Mouse (Mus musculus) E14TG2a.4 (cell line): ENCODE measurements around the gene Cux1.

Experiments used
- H3K27me3 ChIP-seq: 2 replicates; pipeline ENCODE4 v1.6.1; 2014; ENCODE audit warnings: low read length, control low read depth; ENCODE audit not compliant: insufficient read depth
- H3K36me3 ChIP-seq: 2 replicates; pipeline ENCODE4 v1.6.1; 2014; ENCODE audit warnings: low read length, control low read depth; ENCODE audit not compliant: insufficient read depth
- H3K4me1 ChIP-seq: replicated peaks from 2 replicates; pipeline ENCODE4 v1.6.1; 2014; ENCODE audit warnings: low read depth, low read length, control low read depth
- H3K4me3 ChIP-seq: replicated peaks from 2 replicates; pipeline ENCODE4 v1.5.1; 2014; ENCODE audit warnings: mild to moderate bottlenecking, low read length
- H3K9me3 ChIP-seq: 2 replicates; pipeline ENCODE4 v1.6.1; 2014; ENCODE audit warnings: low read length, control low read depth
- CTCF ChIP-seq: conservative IDR thresholded peaks from 2 replicates; pipeline ENCODE4 v1.5.1; 2014; ENCODE audit warnings: low read length
- NANOG ChIP-seq: IDR thresholded peaks from 2 replicates; pipeline ENCODE4 v1.6.1; 2014; ENCODE audit warnings: borderline replicate concordance, low read length, mixed read lengths
- POU5F1 ChIP-seq: IDR thresholded peaks from 2 replicates; pipeline ENCODE4 v1.6.1; 2014; ENCODE audit warnings: low read length, borderline replicate concordance

The Cux1 gene

DNA sequence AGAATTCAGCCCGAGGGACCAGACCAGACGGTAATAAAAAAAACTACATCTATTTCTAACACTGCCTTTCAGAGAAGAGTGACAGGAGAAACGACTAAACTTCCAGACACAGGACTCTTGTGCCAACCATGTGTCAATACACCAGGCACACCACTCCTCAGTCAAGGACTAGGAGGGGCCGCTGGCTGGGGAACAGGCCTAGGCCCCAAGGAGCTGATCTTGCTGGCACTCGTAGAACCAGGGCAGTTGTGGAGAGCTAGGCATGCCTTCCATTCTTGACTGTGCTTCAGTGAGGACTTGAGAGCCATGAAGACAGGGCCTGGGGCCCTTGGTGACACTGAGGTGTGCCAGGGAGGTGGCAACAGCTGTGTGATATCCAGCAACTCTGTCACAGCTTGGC lies 121.3 kb downstream of the Cux1 start:
- no peak for TF ChIP-seq POU5F1
- no peak for TF ChIP-seq CTCF
- TF ChIP-seq NANOG: no peak
- H3K27me3 ChIP-seq: no peaks in the 10 kb centered on the region
- H3K9me3 ChIP-seq: no peaks in the 10 kb centered on the region
- H3K4me3 ChIP-seq: no peak overlapping the region
- H3K36me3 ChIP-seq: peaks cover 11% of the 10 kb centered on the region; the same call in 1 of the 2 replicates
- peaks cover 9% of the 10 kb centered on the region; the same call in 1 of the 2 replicates for H3K4me1 ChIP-seq

DNA sequence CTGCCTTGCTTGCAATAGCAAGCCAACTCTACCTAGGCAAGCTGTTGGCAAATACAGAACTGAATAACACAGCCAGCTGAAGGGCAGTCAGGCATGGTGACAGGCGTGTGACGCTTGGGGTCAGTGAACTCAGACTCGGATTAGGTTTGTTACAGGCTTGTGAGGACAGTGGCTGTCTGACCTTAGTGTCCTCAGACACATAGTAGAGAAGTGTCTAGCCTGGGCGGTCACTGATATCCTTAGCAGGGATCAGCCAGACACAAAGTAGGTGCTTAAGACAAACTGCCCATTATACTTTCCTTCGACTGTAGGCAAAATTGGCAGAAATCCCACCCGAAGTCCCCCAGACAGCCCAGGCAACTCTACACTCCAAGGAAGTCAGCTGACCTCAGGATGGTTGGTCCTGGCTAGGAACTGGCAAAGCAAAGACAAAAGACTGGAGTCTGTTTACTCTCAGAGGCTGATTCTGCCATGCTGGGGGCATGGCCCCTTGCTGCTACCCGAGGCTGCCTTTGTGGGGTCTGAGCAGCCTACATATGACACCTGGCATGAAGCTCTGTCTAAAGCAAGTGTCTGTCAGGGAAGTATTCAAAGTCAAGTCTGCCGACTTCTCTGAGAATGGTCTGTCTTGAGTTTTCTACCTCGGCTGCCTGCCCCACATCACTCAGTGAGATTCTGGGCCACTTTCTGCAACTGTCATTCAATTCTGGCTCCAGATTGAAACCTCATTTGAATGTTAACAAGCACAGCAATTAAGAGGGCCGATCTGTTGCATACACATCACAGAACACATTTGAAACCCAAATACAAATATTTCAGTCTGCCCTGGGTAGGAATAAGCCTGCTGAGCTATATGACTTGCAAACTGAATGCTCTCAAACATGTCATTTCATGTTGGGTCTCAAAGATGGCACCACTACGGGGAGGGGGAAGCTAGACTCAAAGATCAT lies 124.8 kb downstream of the Cux1 start:
- peaks cover 9% of the 10 kb centered on the region; the same call in 1 of the 2 replicates for H3K4me1 ChIP-seq
- no peak overlapping the region for H3K4me3 ChIP-seq
- H3K27me3 ChIP-seq: no peaks in the 10 kb centered on the region
- no peaks in the 10 kb centered on the region for H3K9me3 ChIP-seq
- TF ChIP-seq CTCF (no peak), NANOG (no peak), POU5F1 (no peak)
- H3K36me3 ChIP-seq: peaks cover 8% of the 10 kb centered on the region; the same call in 1 of the 2 replicates

DNA sequence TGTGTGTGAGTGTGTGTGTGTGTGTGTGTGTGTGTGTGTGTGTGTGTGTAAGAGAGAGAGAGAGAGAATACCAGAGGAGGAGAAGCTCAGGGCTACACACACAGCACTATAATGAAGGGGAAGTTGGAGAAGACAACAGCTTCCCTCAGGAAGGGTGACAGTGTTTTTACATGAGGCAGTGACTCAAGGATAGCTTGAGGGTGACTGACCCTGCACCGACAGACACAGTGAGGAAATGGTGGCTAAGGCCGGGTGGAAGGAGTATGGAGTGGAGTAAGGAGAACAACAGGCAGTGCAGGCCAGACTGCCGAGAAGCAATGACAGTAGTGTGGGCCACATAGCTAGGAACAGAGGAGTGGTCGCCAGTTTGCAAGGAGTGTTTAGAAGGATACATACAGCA lies 137.6 kb downstream of the Cux1 start:
- Histone ChIP-seq H3K9me3 (no peaks in the 10 kb centered on the region), H3K4me3 (no peak overlapping the region), H3K27me3 (no peaks in the 10 kb centered on the region), H3K36me3 (no peaks in the 10 kb centered on the region), H3K4me1 (0 out of 2 replicates have a peak, but pooled peaks cover 3% of the 10 kb centered on the region)
- TF ChIP-seq CTCF (no peak), POU5F1 (no peak), NANOG (no peak)

DNA sequence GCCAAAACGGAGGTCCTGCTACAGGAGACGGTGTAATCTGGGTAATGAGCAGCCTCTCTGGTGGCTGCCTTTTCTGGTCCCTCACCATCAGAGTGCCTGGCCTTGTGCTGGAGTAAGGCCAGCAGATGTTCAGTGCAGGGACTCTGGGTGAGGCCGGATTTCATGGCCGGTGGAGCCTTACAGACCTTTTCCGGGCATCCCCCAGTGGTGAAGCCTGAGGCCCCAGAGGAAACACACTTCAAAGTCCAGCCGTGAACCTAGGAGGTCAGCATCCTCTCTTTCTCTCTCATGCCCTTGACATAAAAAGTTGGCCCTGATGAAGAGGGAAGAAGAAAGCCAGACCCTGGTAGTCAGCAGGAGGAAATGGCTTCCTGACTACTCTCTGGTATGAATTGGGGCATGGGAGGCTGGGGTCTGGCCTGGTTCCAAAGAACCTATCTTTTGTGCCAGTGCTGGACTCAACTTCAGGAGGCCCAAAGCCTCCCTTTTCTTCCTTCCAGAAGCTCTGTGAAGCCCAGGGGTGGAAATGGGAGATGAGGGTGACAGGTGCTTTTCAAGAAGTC lies 138.7 kb downstream of the Cux1 start:
- no peaks in the 10 kb centered on the region; the same call in 1 of the 2 replicates for H3K36me3 ChIP-seq
- TF ChIP-seq CTCF (no peak), POU5F1 (no peak), NANOG (no peak)
- H3K4me3 ChIP-seq: no peak overlapping the region
- no peaks in the 10 kb centered on the region for H3K9me3 ChIP-seq
- 0 out of 2 replicates have a peak, but pooled peaks cover 3% of the 10 kb centered on the region for H3K4me1 ChIP-seq
- no peaks in the 10 kb centered on the region for H3K27me3 ChIP-seq

DNA sequence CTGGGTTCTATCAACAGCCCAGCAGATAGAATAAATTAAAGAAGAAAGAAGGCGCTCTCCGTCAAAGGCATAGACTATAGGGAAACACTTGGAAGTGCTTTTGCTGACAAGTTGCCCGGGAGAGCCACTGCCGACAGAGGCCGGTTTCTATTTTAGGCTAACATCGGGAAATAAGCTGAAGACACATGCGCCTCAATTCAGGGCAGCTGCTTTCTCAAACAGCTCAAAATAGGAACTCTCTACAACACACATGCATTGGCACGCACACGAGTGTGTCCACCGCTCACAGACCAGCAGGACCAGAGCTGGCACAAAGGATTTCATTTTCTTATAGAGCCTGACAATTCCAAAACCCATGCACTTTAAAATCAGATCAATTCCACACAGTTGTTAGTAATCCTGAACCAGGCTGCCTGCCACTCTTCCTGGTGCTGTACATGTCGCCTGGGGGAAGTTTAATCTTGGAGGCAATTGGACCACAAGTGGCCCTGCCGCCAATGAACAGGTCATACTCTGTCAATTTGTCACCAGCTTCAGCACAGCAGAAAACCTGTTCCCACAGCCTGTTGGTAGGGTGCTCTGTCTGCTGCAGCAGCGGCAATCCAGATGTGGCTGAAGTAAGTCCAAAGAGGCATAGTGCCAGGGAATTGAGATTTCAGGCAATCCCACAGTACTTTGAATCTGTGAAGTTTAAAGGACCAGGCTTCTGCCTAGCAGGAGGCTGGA lies 139.4 kb downstream of the Cux1 start:
- Histone ChIP-seq H3K27me3 (no peaks in the 10 kb centered on the region), H3K4me1 (0 out of 2 replicates have a peak, but pooled peaks cover 3% of the 10 kb centered on the region), H3K9me3 (no peaks in the 10 kb centered on the region), H3K4me3 (no peak overlapping the region), H3K36me3 (peaks cover 3% of the 10 kb centered on the region; the same call in 1 of the 2 replicates)
- TF ChIP-seq NANOG (no peak), CTCF (no peak), POU5F1 (no peak)

DNA sequence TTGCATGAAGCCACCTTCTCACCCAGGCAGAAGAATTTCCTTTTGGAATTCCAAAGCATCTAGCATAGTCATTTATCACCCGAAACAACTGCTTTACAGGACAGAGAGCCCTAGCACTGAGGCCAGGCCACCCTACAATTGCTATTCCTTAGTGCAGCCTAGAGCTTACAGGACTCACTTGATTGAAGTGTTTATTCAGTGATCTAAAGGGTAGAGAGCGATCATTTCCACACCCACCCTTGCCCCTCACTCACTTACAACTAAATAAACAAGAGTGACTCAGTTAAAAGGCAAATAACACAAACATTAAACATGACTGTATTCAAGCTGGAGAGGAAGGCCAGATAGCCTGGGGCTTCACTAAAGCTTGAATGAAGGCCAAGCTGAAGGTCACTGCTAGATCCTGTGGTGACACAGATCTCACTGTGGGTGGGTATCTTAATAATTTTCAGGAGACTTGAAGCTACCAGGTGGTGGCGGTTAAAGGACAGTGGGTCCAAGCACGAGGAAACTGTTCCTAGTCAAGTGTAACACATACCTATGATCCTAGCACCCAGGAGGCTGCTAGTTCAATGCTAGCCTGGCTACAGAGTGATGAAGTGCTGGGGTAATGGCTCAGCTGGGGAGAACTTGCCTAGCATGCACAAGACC lies 140.0 kb downstream of the Cux1 start:
- TF ChIP-seq POU5F1 (no peak), CTCF (no peak), NANOG (no peak)
- Histone ChIP-seq H3K36me3 (peaks cover 3% of the 10 kb centered on the region; the same call in 1 of the 2 replicates), H3K27me3 (no peaks in the 10 kb centered on the region), H3K4me3 (no peak overlapping the region), H3K4me1 (0 out of 2 replicates have a peak, but pooled peaks cover 3% of the 10 kb centered on the region), H3K9me3 (no peaks in the 10 kb centered on the region)

DNA sequence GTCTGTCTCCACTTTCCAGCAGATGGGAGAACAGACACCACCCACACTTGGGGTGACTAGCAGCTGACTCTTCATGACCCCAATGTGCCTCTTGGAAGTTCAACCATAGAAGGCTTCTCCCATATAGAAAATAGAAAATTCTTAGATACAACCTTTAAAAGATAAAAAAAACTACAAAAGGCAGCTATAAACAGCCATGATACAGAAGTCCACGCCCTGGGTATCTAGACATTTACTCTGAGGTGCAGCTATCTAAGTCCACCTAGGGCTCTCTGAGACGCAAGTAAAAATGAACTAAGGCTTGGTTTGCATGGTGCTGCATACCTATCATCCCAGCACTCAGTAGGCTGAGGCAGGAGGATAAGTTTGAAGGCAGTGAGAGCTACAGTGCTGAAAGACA lies 144.3 kb downstream of the Cux1 start:
- Histone ChIP-seq H3K9me3 (no peaks in the 10 kb centered on the region), H3K4me3 (no peak overlapping the region), H3K4me1 (no peaks in the 10 kb centered on the region), H3K27me3 (no peaks in the 10 kb centered on the region), H3K36me3 (peaks cover 3% of the 10 kb centered on the region; the same call in 1 of the 2 replicates)
- TF ChIP-seq POU5F1: no peak
- TF ChIP-seq NANOG: no peak
- TF ChIP-seq CTCF: no peak

DNA sequence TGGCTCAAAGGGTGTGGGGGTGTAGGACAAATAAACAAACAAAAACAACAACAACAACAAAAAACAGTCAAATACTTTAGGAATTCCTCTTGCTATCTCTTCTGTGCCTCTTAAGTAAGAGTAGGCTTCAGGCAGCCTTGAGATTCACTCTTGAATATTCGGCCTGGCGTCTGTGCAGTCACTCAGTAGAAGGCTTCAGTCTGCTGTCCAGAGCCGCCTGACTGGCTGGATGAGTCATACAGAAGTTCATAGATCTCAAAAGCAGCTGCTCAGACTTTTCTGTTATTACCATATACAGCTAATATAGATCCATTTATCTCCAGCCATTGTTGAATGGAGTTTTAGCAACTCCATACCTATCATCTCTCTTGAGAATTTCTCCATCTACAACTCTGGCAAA lies 145.4 kb downstream of the Cux1 start:
- Histone ChIP-seq H3K4me3 (no peak overlapping the region), H3K4me1 (no peaks in the 10 kb centered on the region), H3K36me3 (peaks cover 3% of the 10 kb centered on the region; the same call in 1 of the 2 replicates), H3K27me3 (no peaks in the 10 kb centered on the region), H3K9me3 (no peaks in the 10 kb centered on the region)
- TF ChIP-seq CTCF (no peak), POU5F1 (no peak), NANOG (no peak)
